ENCODE assay signal across 8 mouse cellular contexts in the genomic region with DNA sequence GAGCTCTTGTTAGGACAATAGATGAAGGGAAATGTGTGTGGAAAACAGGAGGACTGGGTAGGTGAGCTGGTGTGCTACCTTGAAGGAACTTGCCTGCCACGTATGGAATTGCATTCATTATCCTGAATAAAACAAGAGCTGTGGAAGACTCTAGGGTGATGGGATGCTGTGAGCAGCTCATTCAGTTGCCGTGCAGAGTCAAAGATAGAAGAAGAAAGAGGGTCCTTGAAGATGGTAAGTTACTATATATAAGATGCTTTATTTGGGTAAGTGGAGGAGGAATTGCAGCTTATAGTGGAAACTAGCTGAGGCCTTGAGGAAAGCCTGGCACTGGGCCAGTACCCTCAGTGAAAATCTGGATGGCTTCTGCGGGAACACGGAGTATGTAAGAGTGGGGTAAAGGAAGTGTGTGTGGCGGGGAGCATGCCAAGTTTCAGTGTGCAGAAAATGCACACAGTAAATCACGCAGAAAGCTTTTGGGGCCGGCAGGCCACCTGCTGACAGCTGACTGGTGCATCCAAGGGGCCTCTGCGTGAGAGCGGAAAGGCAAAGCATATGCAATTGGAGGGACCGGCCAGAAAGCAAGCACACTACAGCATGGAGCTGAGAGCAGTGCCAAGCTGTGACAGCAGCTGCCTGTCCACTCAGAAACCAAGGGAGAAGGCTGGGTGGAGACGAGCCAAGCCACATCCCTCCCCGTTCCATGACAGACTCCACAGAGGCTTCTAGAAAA.
DNase-seq lines count a peak whose midpoint lies in the region; ATAC-seq and TF ChIP-seq lines count a peak whose summit lies in the region.

No protein-coding gene starts in this region.

- H3K9ac ChIP-seq in kidney, embryonic 15.5 days: no peak overlapping the region
- no peak overlapping the region for H3K9ac ChIP-seq in forebrain, postnatal 0 days
- H3K9ac ChIP-seq in midbrain, embryonic 16.5 days (ENCODE audit: low read depth, low read length): 0 out of 2 replicates have a peak overlapping the region, but pooled peaks have one; percentile 8

- H3K27me3 ChIP-seq in kidney, embryonic 15.5 days: no peaks in the 10 kb centered on the region
- no peaks in the 10 kb centered on the region for H3K27me3 ChIP-seq in forebrain, postnatal 0 days (ENCODE audit: insufficient read depth, low read length)
- H3K27me3 ChIP-seq in midbrain, embryonic 16.5 days (ENCODE audit: control insufficient read depth, insufficient read depth, low read depth, low read length): no peaks in the 10 kb centered on the region

- H3K27ac ChIP-seq in kidney, embryonic 15.5 days: 0 out of 2 replicates have a peak overlapping the region, but pooled peaks have one; percentile 33
- peak overlapping the region; percentile 47 for H3K27ac ChIP-seq in forebrain, postnatal 0 days (ENCODE audit: low read depth, low read length)
- H3K27ac ChIP-seq in midbrain, embryonic 16.5 days (ENCODE audit: low read length): 0 out of 2 replicates have a peak overlapping the region, but pooled peaks have one; percentile 6

- no peak overlapping the region for H3K4me3 ChIP-seq in kidney, embryonic 15.5 days (replicated peaks)
- no peak overlapping the region for H3K4me3 ChIP-seq in forebrain, postnatal 0 days (ENCODE audit: low read depth, low read length)
- no peak overlapping the region for H3K4me3 ChIP-seq in midbrain, embryonic 16.5 days (ENCODE audit: low read depth, low read length)

- H3K4me1 ChIP-seq in kidney, embryonic 15.5 days: peaks cover 9% of the 10 kb centered on the region
- peaks cover 11% of the 10 kb centered on the region; the same call in 1 of the 2 replicates for H3K4me1 ChIP-seq in forebrain, postnatal 0 days (ENCODE audit: insufficient read depth)
- no peaks in the 10 kb centered on the region for H3K4me1 ChIP-seq in midbrain, embryonic 16.5 days (ENCODE audit: control insufficient read depth, insufficient read depth, low read length)

- 61% methylated on average over 12 of the region's 12 CpGs for WGBS in kidney, embryonic 15.5 days
- WGBS in forebrain, postnatal 0 days: 20% methylated on average over 12 of the region's 12 CpGs
- 45% methylated on average over 12 of the region's 12 CpGs for WGBS in midbrain, embryonic 16.5 days

- H3K9me3 ChIP-seq in kidney, embryonic 15.5 days (replicated peaks): no peaks in the 10 kb centered on the region
- no peaks in the 10 kb centered on the region for H3K9me3 ChIP-seq in forebrain, postnatal 0 days (ENCODE audit: low read length)
- no peaks in the 10 kb centered on the region for H3K9me3 ChIP-seq in midbrain, embryonic 16.5 days (replicated peaks; ENCODE audit: control insufficient read depth, low read length, poor library complexity, severe bottlenecking)

- ATAC-seq in kidney, embryonic 15.5 days (replicated peaks; ENCODE audit: low FRiP score): peak; percentile 62; the same call in 1 of the 2 replicates
- ATAC-seq in forebrain, postnatal 0 days: peak; percentile 96
- ATAC-seq in midbrain, embryonic 16.5 days: peak; percentile 81
- no peak for ATAC-seq in erythroblast, adult 5-6 weeks (replicated peaks; ENCODE audit: low FRiP score, poor library complexity, severe bottlenecking)

- TF ChIP-seq CTCF in forebrain, postnatal 0 days (IDR thresholded peaks at IDR 0.05; ENCODE audit: low read depth): no peak

- no peak for DNase-seq in kidney, adult 8-10 months
- peak; percentile 72 for DNase-seq in brain, embryonic 18.5 days (ENCODE audit: low read depth, low spot score)
- DNase-seq in forebrain, postnatal 0 days: peak; percentile 91
- DNase-seq in layer of hippocampus, postnatal 14 days (ENCODE audit: low spot score in 2 of 2): peak; percentile 59 to 63
- no peak for DNase-seq in c-Kit-positive CD71-positive TER-119-positive erythroid progenitor cells, embryonic 14.5 days (ENCODE audit: low spot score)

- 0 out of 2 replicates have a peak overlapping the region, but pooled peaks have one; percentile 4 for H3K4me2 ChIP-seq in kidney, embryonic 15.5 days
- H3K4me2 ChIP-seq in forebrain, postnatal 0 days (ENCODE audit: low read depth): peak overlapping the region; percentile 38
- peak overlapping the region; percentile 13; the same call in 1 of the 2 replicates for H3K4me2 ChIP-seq in midbrain, embryonic 16.5 days (ENCODE audit: low read length)

- H3K36me3 ChIP-seq in kidney, embryonic 15.5 days: no peaks in the 10 kb centered on the region
- H3K36me3 ChIP-seq in forebrain, postnatal 0 days (ENCODE audit: insufficient read depth): no peaks in the 10 kb centered on the region
- H3K36me3 ChIP-seq in midbrain, embryonic 16.5 days (ENCODE audit: control insufficient read depth, insufficient read depth, low read length): no peaks in the 10 kb centered on the region

Comparison
In these comparisons a context has a peak if more than half of its experiments do, and no peak if none do; other contexts are left out.
1. DNase-seq: peak in brain, embryonic 18.5 days (single experiment), forebrain, postnatal 0 days (single experiment) and layer of hippocampus, postnatal 14 days (2 of 2); none in kidney, adult 8-10 months (0 of 2) and c-Kit-positive CD71-positive TER-119-positive erythroid progenitor cells, embryonic 14.5 days (single experiment).
2. Peak in every context shown above with its lines, with median percentiles within 50 percentile points of each other: H3K27ac ChIP-seq and H3K4me2 ChIP-seq.